Mouse (Mus musculus) erythroblast, adult 5-6 weeks (primary cell): ENCODE measurements around the gene Cdca7. TPM values are rescaled to one million over a fixed set of nuclear protein-coding genes. Genes with fewer than 3 reads are reported as not detected.

Source experiments
- total RNA-seq, 2 experiments: library from RNA; stranded (forward) in 1 of 2; stranded (reverse) in 1 of 2; fragments of 150-400 nt in 1 of 2; fragments of 200-764, 138-1000 nt in 1 of 2; gene quantifications; 2 replicates each; pipeline versions ENCODE4 v1.2.3 to v1.2.4; 2015 to 2017; ENCODE audit warnings: low replicate concordance in 2 of 2

The Cdca7 gene
- total RNA-seq, 2 experiments from 2014 or later, result 36.5 to 58.1 TPM

Other genes with a start within 250 kb of the Cdca7 start
- gene Map3k20, start 190.5 kb upstream of the Cdca7 start, total RNA-seq (2015; ENCODE audit: low replicate concordance), result 27.0 and 37.1 TPM in 2 replicates
- 18.7 and 24.3 TPM in 2 replicates for gene Map3k20, start 190.5 kb upstream of the Cdca7 start, total RNA-seq (2017; ENCODE audit: low replicate concordance)